Mouse (Mus musculus) adipocyte (in vitro differentiated cells): ENCODE measurements around the gene Fam69a.
"Not testable (repeated sequence)": the region's sequence is repeated elsewhere in the genome, so short reads cannot be mapped to it uniquely, and the experiment has no call there.

ENCODE experiments used
- DNase-seq: peaks from one replicate; pipeline ENCODE4 v3.0.0-alpha.2; 2016; ENCODE audit warnings: low spot score

Fam69a gene

DNA sequence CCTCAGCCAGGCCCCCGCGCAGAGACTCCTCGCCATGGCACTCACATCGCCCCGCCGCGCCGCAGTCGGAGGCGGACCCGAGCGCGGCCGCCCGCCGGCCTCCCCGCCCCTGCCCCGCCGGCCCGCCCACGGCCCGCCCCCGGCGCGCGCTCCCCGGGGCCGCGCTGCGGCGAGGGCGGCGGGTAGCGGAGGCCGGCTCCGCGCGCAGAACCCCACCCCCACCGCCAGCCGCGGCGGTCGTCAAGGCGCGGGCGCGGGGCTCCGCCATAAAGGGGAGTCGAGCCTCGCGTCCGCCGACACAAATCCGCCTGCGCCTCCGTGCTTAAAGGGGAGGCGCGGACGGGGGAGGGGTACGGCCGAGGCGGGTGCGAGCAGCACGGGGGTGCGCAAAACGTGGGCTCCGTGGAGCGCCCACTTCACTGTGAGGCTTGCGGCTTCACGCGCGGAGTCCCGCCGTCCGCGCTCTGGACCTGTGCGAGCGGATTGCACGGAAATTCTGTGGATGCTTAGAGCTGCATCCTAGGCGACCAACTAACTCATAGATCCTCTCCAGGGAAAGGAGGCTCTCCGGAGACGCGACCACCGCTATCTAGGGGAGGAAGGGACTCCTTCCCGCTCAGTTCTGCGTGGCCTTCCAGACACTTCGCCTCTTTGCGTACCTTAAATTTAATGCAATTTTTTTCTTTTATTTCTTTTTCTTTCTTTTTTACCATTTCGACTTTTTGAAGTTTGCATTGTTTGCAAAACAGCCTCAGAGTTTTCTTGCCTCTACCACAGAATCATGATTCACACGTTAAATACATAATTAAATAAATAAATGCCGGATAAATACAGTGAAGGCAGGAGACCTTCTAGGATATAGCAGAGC is at the start of gene Fam69a:
Gene Fam69a, minus strand, starts transcription at position 119 of the 868 bp plus-strand sequence.
- DNase-seq, result peak; percentile 60

DNA sequence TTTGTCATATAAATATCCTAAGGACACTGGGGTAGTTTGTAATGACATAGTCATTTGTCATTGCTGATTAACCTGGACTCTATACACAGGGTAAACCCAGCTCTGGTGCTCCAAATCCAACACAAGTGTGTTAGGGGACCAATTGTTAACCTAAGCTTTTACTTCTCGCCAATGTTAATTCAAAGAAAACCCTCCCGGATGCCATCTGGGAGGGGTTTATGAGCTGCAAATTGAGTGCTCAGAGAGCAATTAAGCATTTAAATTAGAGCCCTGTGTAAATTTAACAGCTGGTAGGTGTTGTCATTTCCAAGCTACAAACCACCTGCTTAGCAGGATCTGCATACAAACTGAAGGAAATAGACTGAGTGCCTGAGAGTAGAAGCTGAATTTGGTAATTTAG is 48.6 kb upstream of the Fam69a start:
- no peak for DNase-seq

DNA sequence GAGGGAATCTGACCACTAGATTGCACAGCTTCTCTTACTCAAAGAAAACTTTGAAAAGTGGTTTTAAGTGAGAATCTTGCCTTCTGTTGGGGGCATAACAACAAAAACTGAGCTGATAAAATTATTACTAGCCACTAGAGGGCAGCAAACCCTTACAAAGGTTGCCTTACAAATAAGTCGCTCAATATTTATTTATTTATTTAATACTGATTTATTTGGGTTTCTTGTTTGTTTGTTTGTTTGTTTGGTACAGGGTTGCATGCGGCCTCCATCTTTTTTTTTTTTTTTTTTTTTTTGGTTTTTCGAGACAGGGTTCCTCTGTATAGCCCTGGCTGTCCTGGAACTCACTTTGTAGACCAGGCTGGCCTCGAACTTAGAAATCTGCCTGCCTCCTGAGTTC is 47.3 kb upstream of the Fam69a start:
- DNase-seq, result peak; percentile 75

- no peak for DNase-seq
These were observed 44.4 kb upstream of the Fam69a start for GRCm38 (mm10) chr5:108031267-108031666.

DNA sequence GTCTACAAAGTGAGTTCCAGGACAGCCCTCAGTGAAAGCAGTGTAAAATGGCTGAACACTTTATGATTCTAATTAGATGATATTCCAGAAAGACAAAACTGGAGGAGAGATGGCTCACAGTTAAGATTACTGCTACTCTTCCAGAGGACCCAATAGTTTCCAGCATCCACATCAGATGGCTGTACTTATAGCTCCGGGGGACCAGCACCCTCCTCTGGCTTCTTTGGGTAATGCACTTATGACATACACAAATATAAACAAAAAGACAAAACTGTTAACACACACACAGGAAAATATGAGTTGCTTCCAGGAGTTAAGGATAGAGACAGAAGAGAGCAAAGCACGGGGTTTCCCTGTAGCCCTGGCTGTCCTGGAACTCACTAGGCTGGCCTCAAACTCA is 43.1 kb upstream of the Fam69a start:
- DNase-seq, result peak; percentile 51

GRCm38 (mm10) chr5:108028797-108029536 is 42.1 kb upstream of the Fam69a start:
- not testable (repeated sequence) for DNase-seq

GRCm38 (mm10) chr5:108028230-108028629 is 41.3 kb upstream of the Fam69a start:
- DNase-seq, result no peak

DNA sequence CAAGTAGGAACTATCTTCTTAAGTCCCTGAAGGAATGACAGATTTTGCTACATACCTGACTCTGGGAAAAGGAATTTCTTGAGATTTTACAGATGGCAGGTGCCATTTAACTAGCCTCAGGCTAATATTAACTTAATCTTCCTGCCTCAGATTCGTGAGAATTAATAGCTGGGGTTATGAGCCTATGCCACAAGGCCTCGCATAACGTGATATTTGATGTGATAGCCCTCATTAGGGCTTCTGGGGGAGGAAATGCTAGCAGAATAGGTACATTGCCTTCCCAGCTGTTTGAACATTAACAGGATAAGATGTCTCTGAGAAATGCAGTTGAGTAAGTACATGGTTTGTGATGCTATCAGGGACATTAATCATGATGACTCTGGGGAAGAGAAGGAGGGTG is 34.5 kb upstream of the Fam69a start:
- DNase-seq, result no peak

GRCm38 (mm10) chr5:108019367-108019766 is 32.5 kb upstream of the Fam69a start:
- no peak for DNase-seq

DNA sequence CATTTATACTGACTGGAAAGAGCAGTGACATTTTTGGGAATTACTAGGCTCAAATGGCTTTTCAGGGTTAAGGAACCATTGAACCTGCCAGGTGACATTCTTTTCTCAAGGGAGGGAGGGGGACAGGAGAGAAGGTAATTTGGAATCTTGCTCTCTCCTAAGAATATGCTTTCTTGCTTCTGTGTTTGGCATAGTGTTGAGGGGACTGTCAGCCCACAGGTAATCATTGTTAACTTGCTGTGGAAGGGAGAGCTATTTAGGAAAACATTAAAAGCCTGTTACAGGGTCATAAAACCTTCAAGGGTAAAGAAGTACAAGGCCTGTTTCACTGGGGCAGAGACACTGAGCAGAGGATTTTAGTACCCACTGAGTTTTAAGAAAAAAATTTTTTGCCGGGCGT is 30.3 kb upstream of the Fam69a start:
- no peak for DNase-seq

- peak; percentile 81 for DNase-seq
These were observed 28.5 kb upstream of the Fam69a start for GRCm38 (mm10) chr5:108015422-108015821.

GRCm38 (mm10) chr5:108014173-108014572 is 27.3 kb upstream of the Fam69a start:
- DNase-seq, result no peak

- peak; percentile 86 for DNase-seq
These were observed 22.8 kb upstream of the Fam69a start for GRCm38 (mm10) chr5:108009721-108010120.

GRCm38 (mm10) chr5:108005134-108005533 is 18.2 kb upstream of the Fam69a start:
- no peak for DNase-seq

GRCm38 (mm10) chr5:108002734-108003133 is 15.8 kb upstream of the Fam69a start:
- no peak for DNase-seq

GRCm38 (mm10) chr5:108000776-108001548 is 14.1 kb upstream of the Fam69a start:
- peak; percentile 77 for DNase-seq

DNA sequence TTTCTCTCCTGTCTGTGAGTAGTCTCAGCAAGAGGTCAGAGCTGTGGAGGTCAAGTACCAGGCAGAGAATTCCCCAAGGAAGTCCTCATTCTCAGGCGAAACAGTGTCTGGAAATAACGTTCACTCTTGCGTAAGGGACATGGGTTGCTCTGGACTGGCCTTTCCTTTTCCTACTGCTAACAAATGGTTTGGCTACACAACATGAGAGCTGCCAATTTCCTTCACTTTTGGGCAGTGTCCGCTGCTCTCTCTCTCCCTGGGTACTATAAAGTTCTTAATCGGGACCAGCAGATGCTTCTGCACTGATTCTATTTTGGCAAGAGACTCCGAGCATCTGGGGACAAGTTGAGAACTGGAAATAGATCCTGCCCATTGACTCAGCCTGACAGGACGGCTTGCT is 10.8 kb upstream of the Fam69a start:
- peak; percentile 99 for DNase-seq

DNA sequence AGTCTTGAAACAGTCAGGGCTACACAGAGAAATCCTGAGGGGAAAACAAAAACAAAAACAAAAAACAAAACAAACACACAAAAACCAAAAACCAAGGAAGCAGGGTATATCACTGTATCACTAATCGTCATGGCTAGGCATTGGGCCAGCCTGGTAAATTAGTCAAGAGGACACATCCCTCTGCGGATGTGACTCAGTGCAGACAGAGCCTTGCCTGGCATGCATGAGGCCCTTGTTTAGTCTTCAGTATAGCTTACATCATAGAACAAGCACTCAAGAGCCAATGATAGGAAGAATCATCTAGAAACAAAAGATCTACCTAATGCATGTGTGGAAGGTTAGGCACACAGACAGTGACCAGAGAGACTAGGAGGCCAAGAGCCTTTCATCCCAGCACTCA is 9.1 kb upstream of the Fam69a start:
- DNase-seq, result peak; percentile 59

GRCm38 (mm10) chr5:107987835-107988251 is 958 bp upstream of the Fam69a start:
- peak; percentile 61 for DNase-seq

DNA sequence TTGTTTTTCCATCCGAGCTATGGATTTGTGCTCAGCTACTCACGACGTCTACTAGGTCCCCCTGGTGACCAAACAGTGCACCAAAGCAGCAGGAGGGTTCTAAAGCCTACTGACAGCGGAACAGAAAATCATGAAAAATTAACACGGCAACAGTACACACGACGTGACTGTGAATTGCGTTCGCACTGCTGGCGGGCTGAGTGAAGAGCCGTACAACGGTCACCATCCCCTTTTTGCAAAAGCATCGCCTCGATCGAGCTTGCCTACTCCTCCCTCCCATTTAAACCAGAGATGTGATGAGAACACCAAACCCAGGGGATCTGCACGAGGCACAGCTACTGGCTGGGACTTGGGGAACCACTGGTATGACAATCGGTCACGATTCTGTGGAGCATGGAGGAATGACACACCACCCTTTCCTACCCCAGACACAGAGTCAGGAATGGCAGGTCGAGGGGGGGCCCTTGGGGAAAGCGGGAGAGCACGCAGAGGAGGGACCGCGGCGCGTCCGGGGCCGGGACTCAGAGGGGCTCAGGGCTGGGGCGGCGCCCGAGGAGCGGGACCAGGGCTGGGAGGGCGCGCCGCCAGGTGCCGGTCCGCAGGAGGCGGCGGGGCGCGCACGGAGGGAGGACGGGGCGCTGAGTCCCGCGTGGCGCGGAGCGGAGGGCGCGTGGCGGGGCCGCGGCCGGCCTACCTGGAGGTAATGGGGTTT is 474 bp downstream of the Fam69a start:
- peak; percentile 88 for DNase-seq

DNA sequence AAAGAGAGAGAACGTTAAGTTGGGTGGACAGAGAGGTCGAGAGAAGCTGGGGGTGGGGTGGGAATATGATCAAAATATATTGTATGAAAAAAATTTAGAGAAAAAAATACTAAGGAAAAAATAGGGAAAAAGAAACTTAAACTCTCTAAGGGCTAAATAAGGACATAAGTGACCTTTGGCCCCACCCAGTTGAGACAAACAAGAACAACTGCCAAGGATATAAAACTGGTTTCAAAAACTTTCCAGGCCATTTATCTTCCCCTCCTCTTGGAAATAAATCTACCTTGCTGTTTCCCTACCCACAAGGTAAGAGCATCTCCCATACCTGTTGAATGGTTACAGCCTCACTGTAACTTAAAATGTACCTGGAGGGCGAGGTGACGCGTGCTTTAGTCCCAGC is 2.9 kb downstream of the Fam69a start:
- peak; percentile 74 for DNase-seq

DNA sequence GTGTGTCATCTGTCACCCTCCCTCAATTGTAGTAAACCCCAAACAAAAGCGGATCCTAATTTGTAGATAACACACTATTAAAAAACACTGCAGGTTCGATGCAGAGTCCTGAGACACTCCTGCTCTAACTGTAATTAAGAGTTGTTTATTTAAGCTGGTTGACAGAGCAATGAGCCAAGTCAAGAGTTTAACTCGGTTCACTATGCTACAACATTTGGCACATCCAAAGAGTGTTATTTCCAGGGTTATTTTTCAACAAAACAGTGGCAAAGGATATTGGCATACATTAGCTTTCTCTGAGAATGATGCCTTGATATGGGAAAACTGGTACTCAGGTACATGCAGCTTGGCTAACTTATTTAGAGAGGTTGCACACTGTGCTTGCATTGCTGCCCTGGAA is 4.9 kb downstream of the Fam69a start:
- DNase-seq, result peak; percentile 86
